Mouse (Mus musculus) heart, embryonic 11.5 days (tissue): ENCODE results near the gene Akap14. TPM values are rescaled to one million over a fixed set of nuclear protein-coding genes. Genes with fewer than 3 reads are reported as not detected.
"Not testable (repeated sequence)": the region's sequence is repeated elsewhere in the genome, so short reads cannot be mapped to it uniquely, and the experiment has no call there.

Source experiments
- ATAC-seq: fragments of 200-750 bp; cut with Nextera tagmentation; replicated peaks from 2 replicates; pipeline ENCODE4 v1.8.0; 2017; ENCODE audit warnings: moderate library complexity; ENCODE audit not compliant: insufficient number of reproducible peaks, low FRiP score, low TSS enrichment
- H3K27ac ChIP-seq: fragments of 300-500 bp; sonication (generic); 2 replicates; pipeline ENCODE4 v1.5.1; 2014; ENCODE audit warnings: mild to moderate bottlenecking, low read depth, low read length
- H3K27me3 ChIP-seq: fragments of 300-500 bp; sonication (generic); 2 replicates; pipeline ENCODE4 v1.6.1; 2014; ENCODE audit warnings: mild to moderate bottlenecking, low read length, mixed read lengths; ENCODE audit not compliant: control insufficient read depth, insufficient read depth
- H3K36me3 ChIP-seq: fragments of 300-500 bp; sonication (generic); 2 replicates; pipeline ENCODE4 v1.6.1; 2014; ENCODE audit warnings: mild to moderate bottlenecking, low read length, moderate library complexity, mixed read lengths; ENCODE audit not compliant: control insufficient read depth, insufficient read depth
- H3K4me1 ChIP-seq: fragments of 300-500 bp; sonication (generic); 2 replicates; pipeline ENCODE4 v1.6.1; 2014; ENCODE audit warnings: low read length; ENCODE audit not compliant: control insufficient read depth, insufficient read depth
- H3K4me2 ChIP-seq: fragments of 300-500 bp; sonication (generic); 2 replicates; pipeline ENCODE4 v1.6.1; 2014; ENCODE audit warnings: mild to moderate bottlenecking, moderate library complexity
- H3K4me3 ChIP-seq: fragments of 300-500 bp; sonication (generic); 2 replicates; pipeline ENCODE4 v1.5.1; 2014; ENCODE audit warnings: low read depth, low read length
- H3K9ac ChIP-seq: fragments of 300-500 bp; sonication (generic); 2 replicates; pipeline ENCODE4 v1.6.1; 2014; ENCODE audit warnings: mild to moderate bottlenecking, low read depth, low read length, moderate library complexity
- H3K9me3 ChIP-seq: fragments of 300-500 bp; sonication (generic); replicated peaks from 2 replicates; pipeline ENCODE4 v1.6.1; 2016; ENCODE audit warnings: low read length; ENCODE audit not compliant: control insufficient read depth
- WGBS: fragments of 180-500 bp; shearing (Covaris S2); extraction: QIAGEN DNeasy Blood & Tissue Kit; methylation state at CpG from one replicate; pipeline ENCODE4 v1.1.7; 2014; ENCODE audit not compliant: insufficient replicate concordance; 5-methylcytosine and 5-hydroxymethylcytosine counted together
- polyA plus RNA-seq: library from polyadenylated mRNA; unstranded; fragments of >200 nt; fragmentation: Nextera tagmentation; extraction: Ambion mirVana; gene quantifications from 2 replicates; pipeline ENCODE4 v1.2.1, GENCODE M21; 2014

The Akap14 gene
- polyA plus RNA-seq = 0.11 TPM in 1 of 2 replicates, not detected in the other

- H3K4me1 ChIP-seq = no peaks in the 10 kb centered on the region
- no peak within 1 kb of the TSS for H3K4me3 ChIP-seq
- H3K27me3 ChIP-seq = no peaks in the 10 kb centered on the region
- WGBS = 57% methylated on average over 5 of the region's 5 CpGs
- no peaks in the 10 kb centered on the region for H3K9me3 ChIP-seq
- no peaks in the 10 kb centered on the region for H3K36me3 ChIP-seq
- H3K27ac ChIP-seq = no peak within 1 kb of the TSS
- no peak within 1 kb of the TSS for H3K4me2 ChIP-seq
- H3K9ac ChIP-seq = no peak within 1 kb of the TSS
- ATAC-seq = no peak
Observed at GRCm38 (mm10) chrX:37168742-37169141, at the start of gene Akap14. Gene Akap14, minus strand, starts transcription at chrX:37168842.

GRCm38 (mm10) chrX:37210941-37211340 lies 42.3 kb upstream of the Akap14 start, which contains the start of gene Gm9:
Gene Gm9, minus strand, starts transcription at chrX:37211041.
- no peak within 1 kb of the TSS for H3K4me3 ChIP-seq
- H3K4me2 ChIP-seq = no peak within 1 kb of the TSS
- WGBS = 72% methylated on average over 10 of the region's 10 CpGs
- ATAC-seq = no peak
- H3K36me3 ChIP-seq = no peaks in the 10 kb centered on the region
- no peaks in the 10 kb centered on the region for H3K27me3 ChIP-seq
- no peaks in the 10 kb centered on the region for H3K9me3 ChIP-seq
- H3K9ac ChIP-seq = no peak within 1 kb of the TSS
- H3K4me1 ChIP-seq = no peaks in the 10 kb centered on the region
- H3K27ac ChIP-seq = no peak within 1 kb of the TSS

- Histone ChIP-seq H3K4me1 (no peaks in the 10 kb centered on the region), H3K27ac (no peak overlapping the region), H3K4me2 (no peak overlapping the region), H3K9me3 (no peaks in the 10 kb centered on the region), H3K4me3 (no peak overlapping the region), H3K36me3 (no peaks in the 10 kb centered on the region), H3K27me3 (no peaks in the 10 kb centered on the region), H3K9ac (no peak overlapping the region)
- WGBS = 42% methylated on average over 8 of the region's 8 CpGs
- ATAC-seq = no peak
Observed at GRCm38 (mm10) chrX:37198676-37199075, 30.0 kb upstream of the Akap14 start.

DNA sequence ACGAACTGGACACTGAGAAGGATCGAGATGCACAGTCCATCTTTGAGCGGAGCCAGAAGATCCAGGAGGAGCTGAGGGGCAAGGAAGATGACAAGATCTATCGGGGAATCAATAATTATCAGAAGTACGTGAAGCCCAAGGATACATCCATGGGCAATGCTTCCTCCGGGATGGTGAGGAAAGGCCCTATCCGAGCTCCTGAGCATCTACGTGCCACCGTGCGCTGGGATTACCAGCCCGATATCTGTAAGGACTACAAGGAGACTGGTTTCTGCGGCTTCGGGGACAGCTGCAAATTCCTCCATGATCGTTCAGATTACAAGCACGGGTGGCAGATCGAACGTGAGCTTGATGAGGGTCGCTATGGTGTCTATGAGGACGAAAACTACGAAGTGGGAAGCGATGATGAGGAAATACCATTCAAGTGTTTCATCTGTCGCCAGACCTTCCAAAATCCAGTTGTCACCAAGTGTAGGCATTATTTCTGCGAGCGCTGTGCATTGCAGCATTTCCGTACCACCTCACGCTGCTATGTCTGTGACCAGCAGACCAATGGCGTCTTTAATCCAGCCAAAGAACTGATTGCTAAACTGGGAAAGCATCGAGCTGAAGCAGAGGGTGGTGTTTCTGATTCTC lies 23.2 kb upstream of the Akap14 start:
- ATAC-seq = no peak
- Histone ChIP-seq H3K36me3 (no peaks in the 10 kb centered on the region), H3K4me1 (no peaks in the 10 kb centered on the region), H3K27me3 (no peaks in the 10 kb centered on the region), H3K9me3 (no peaks in the 10 kb centered on the region), H3K27ac (no peak overlapping the region), H3K9ac (peak overlapping the region; percentile 63), H3K4me2 (peak overlapping the region; percentile 68), H3K4me3 (peak overlapping the region; percentile 65)
- WGBS = 20% methylated on average over 28 of the region's 28 CpGs

GRCm38 (mm10) chrX:37191105-37191743 lies 22.6 kb upstream of the Akap14 start, which contains the start of the genes Ndufa1 and Rnf113a1:
Gene Ndufa1, minus strand, starts transcription at chrX:37191163.
Gene Rnf113a1, plus strand, starts transcription at chrX:37191245.
- Histone ChIP-seq H3K27me3 (no peaks in the 10 kb centered on the region), H3K4me1 (no peaks in the 10 kb centered on the region), H3K4me2 (peak within 1 kb of the TSS; percentile 68), H3K4me3 (peak within 1 kb of the TSS; percentile 65), H3K36me3 (no peaks in the 10 kb centered on the region), H3K27ac (no peak within 1 kb of the TSS), H3K9me3 (no peaks in the 10 kb centered on the region), H3K9ac (peak within 1 kb of the TSS; percentile 63)
- WGBS = 13% methylated on average over 56 of the region's 63 CpGs
- ATAC-seq = peak; percentile 83

DNA sequence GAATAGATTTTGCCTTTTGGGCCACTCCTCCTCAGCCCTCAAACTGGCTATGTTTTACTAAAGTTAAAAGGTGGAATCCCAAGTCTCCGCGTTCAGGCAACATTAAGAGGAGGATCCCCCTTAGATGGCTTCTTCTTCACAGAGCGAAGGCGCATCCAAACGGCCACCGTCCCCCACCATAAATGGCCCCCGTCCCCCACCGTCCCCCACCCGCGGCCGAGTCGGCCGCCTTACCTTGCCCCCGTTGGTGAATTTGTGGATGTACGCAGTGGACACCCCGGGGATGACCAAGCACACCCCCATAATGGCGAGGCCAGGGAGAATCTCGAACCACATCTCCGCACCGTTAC lies 22.1 kb upstream of the Akap14 start:
- Histone ChIP-seq H3K9me3 (no peaks in the 10 kb centered on the region), H3K27ac (no peak overlapping the region), H3K4me1 (no peaks in the 10 kb centered on the region), H3K4me2 (peak overlapping the region; percentile 68), H3K4me3 (peak overlapping the region; percentile 65), H3K9ac (peak overlapping the region; percentile 63), H3K27me3 (no peaks in the 10 kb centered on the region), H3K36me3 (no peaks in the 10 kb centered on the region)
- WGBS = 22% methylated on average over 19 of the region's 20 CpGs
- ATAC-seq = no peak

GRCm38 (mm10) chrX:37184401-37184800 lies 15.8 kb upstream of the Akap14 start:
- H3K4me1 ChIP-seq, H3K9me3 ChIP-seq, ATAC-seq, H3K27ac ChIP-seq, H3K27me3 ChIP-seq, H3K4me2 ChIP-seq, H3K4me3 ChIP-seq, H3K9ac ChIP-seq, H3K36me3 ChIP-seq: not testable (repeated sequence)
- 54% methylated on average over 8 of the region's 8 CpGs for WGBS

DNA sequence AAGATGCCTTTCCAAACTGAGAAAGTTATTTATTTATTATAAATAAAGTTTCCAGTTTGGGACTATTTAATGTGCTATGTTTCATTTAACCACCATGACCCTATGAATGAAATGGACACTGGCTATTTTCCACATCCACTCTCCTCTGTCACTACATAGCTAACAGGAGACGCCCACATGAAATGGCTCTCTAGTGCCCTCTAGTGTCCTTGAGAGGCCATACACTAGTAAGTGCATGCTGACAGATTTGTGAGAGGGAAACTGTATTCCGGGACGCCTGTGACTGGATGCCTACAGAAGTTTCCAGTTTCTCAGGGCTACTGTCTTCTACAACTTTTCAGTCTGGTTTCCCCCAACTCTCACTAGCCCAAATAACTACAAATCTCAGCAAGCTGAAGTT lies 1.6 kb downstream of the Akap14 start:
- 34% methylated on average over 3 of the region's 3 CpGs for WGBS
- Histone ChIP-seq H3K27ac (no peak overlapping the region), H3K9ac (no peak overlapping the region)

More for the DNA sequence above, 1.6 kb downstream of the Akap14 start:
- H3K27me3 ChIP-seq = peaks cover 2% of the 10 kb centered on the region; the same call in 1 of the 2 replicates
- H3K4me1 ChIP-seq = no peaks in the 10 kb centered on the region
- no peak for ATAC-seq
- no peaks in the 10 kb centered on the region for H3K9me3 ChIP-seq
- H3K4me3 ChIP-seq = no peak overlapping the region
- no peaks in the 10 kb centered on the region for H3K36me3 ChIP-seq
- no peak overlapping the region for H3K4me2 ChIP-seq
